Mouse (Mus musculus) myocyte (in vitro differentiated cells): ENCODE data around the gene Zfp260.

Experiments
- CEBPB ChIP-seq: IDR thresholded peaks from 2 replicates; pipeline ENCODE4 v1.6.1; 2011; ENCODE audit warnings: mild to moderate bottlenecking, moderate library complexity; ENCODE audit not compliant: poor library complexity, insufficient read depth, severe bottlenecking
- E2F4 ChIP-seq: IDR thresholded peaks from one replicate; pipeline ENCODE4 v1.6.1; 2011; ENCODE audit warnings: mild to moderate bottlenecking, control low read depth, moderate library complexity; ENCODE audit not compliant: insufficient read depth
- MAX ChIP-seq: IDR thresholded peaks from one replicate; pipeline ENCODE4 v1.6.1; 2011; ENCODE audit warnings: low read depth, mild to moderate bottlenecking, control low read depth
- MYOG ChIP-seq, 3 experiments: IDR thresholded peaks; one replicate each; pipeline ENCODE4 v1.6.1; 2011; ENCODE audit warnings: control low read depth in 2 of 3, low read depth in 2 of 3, mild to moderate bottlenecking in 2 of 3; ENCODE audit not compliant: insufficient read length in 2 of 3, control insufficient read depth in 1 of 3, insufficient read depth in 1 of 3
- POLR2A ChIP-seq: IDR thresholded peaks from one replicate; pipeline ENCODE4 v1.6.1; 2011; ENCODE audit warnings: low read depth, mild to moderate bottlenecking, control low read depth, moderate library complexity; ENCODE audit not compliant: insufficient read length
- POLR2AphosphoS2 ChIP-seq: IDR thresholded peaks from one replicate; pipeline ENCODE4 v1.6.1; 2011; ENCODE audit warnings: low read depth, control low read depth; ENCODE audit not compliant: insufficient read length
- TCF12 ChIP-seq: IDR thresholded peaks from one replicate; pipeline ENCODE4 v1.6.1; 2011; ENCODE audit warnings: mild to moderate bottlenecking, control low read depth; ENCODE audit not compliant: poor library complexity, insufficient read depth, severe bottlenecking
- USF1 ChIP-seq: IDR thresholded peaks from one replicate; pipeline ENCODE4 v1.6.1; 2011; ENCODE audit warnings: low read depth, mild to moderate bottlenecking, control low read depth, moderate library complexity

DNA sequence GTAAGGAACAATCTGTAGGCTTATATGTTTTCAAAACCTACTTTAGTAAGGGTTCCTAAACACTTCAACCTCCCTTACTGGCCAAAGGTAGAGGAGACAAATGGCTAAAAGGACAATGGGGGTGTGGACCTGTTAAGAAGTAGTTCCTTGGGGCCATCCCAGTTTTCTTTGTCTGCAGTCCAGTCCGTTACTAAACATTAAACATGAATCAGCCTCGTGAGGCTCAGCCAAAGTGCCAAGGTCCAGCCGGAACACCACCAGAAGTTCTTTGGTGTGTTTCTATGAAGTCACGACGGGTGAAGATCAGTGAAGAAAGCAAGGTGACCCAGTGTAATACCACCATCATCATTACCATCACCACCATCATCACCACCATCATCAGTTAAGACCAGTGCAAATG, 52.4 kb downstream of the Zfp260 start:
- no peak for TF ChIP-seq POLR2A
- no peak for TF ChIP-seq USF1
- TF ChIP-seq TCF12: no peak
- no peak for TF ChIP-seq POLR2AphosphoS2
- no peak for TF ChIP-seq E2F4
- TF ChIP-seq MAX: no peak
- no peak for TF ChIP-seq CEBPB
- TF ChIP-seq MYOG (IDR thresholded peaks at IDR 0.05; ENCODE audit: control insufficient read depth in 1 of 3, insufficient read depth in 1 of 3, insufficient read length in 2 of 3, low read depth in 2 of 3): no peak
